Mouse (Mus musculus): ENCODE results near the gene Prr36. TPM values are rescaled to one million over a fixed set of nuclear protein-coding genes. Genes with fewer than 3 reads are reported as not detected.
A peak's percentile ranks its signal among the peaks of the same experiment; 100 is the strongest.

The Prr36 gene
- polyA plus RNA-seq, 1 experiment from 2014 or later = 7.5 TPM

- H3K4me2 ChIP-seq = no peak overlapping the region
- WGBS = 41% methylated on average over 3 of the region's 3 CpGs
- H3K27me3 ChIP-seq = no peaks in the 10 kb centered on the region
- no peaks in the 10 kb centered on the region for H3K9me3 ChIP-seq
- peaks cover 11% of the 10 kb centered on the region for H3K36me3 ChIP-seq
- H3K27ac ChIP-seq = no peak overlapping the region
- peaks cover 6% of the 10 kb centered on the region; the same call in 1 of the 2 replicates for H3K4me1 ChIP-seq
- ATAC-seq (ENCODE audit: borderline replicate concordance, extremely low read depth, low FRiP score, low TSS enrichment) = no peak
- H3K4me3 ChIP-seq = no peak overlapping the region
- no peak overlapping the region for H3K9ac ChIP-seq
Observed at GRCm38 (mm10) chr8:4189031-4189722, 28.1 kb downstream of the Prr36 start.

- peaks cover 11% of the 10 kb centered on the region for H3K36me3 ChIP-seq
- no peaks in the 10 kb centered on the region for H3K9me3 ChIP-seq
- H3K27ac ChIP-seq = no peak overlapping the region
- H3K27me3 ChIP-seq = no peaks in the 10 kb centered on the region
- no peak for ATAC-seq (ENCODE audit: borderline replicate concordance, extremely low read depth, low FRiP score, low TSS enrichment)
- no peak overlapping the region for H3K9ac ChIP-seq
- H3K4me1 ChIP-seq = peaks cover 6% of the 10 kb centered on the region; the same call in 1 of the 2 replicates
- no peak overlapping the region for H3K4me2 ChIP-seq
- no peak overlapping the region for H3K4me3 ChIP-seq
Observed at GRCm38 (mm10) chr8:4188605-4189004, 28.7 kb downstream of the Prr36 start.

- no peaks in the 10 kb centered on the region for H3K27me3 ChIP-seq
- H3K4me1 ChIP-seq = no peaks in the 10 kb centered on the region
- no peaks in the 10 kb centered on the region for H3K9me3 ChIP-seq
- no peak overlapping the region for H3K4me3 ChIP-seq
- ATAC-seq (ENCODE audit: borderline replicate concordance, extremely low read depth, low FRiP score, low TSS enrichment) = no peak
- no peak overlapping the region for H3K4me2 ChIP-seq
- WGBS = 85% methylated on average over 2 of the region's 2 CpGs
- H3K27ac ChIP-seq = no peak overlapping the region
- peaks cover 11% of the 10 kb centered on the region for H3K36me3 ChIP-seq
- H3K9ac ChIP-seq = no peak overlapping the region
Observed at GRCm38 (mm10) chr8:4186151-4186550, 31.1 kb downstream of the Prr36 start.

GRCm38 (mm10) chr8:4183409-4183808 is 33.9 kb downstream of the Prr36 start:
- Histone ChIP-seq H3K4me1 (no peaks in the 10 kb centered on the region), H3K27ac (no peak overlapping the region), H3K4me3 (no peak overlapping the region), H3K36me3 (peaks cover 9% of the 10 kb centered on the region), H3K4me2 (no peak overlapping the region), H3K9me3 (no peaks in the 10 kb centered on the region), H3K27me3 (no peaks in the 10 kb centered on the region), H3K9ac (no peak overlapping the region)
- WGBS = 76% methylated on average over 8 of the region's 8 CpGs
- no peak for ATAC-seq (ENCODE audit: borderline replicate concordance, extremely low read depth, low FRiP score, low TSS enrichment)

GRCm38 (mm10) chr8:4174018-4174417 is 43.2 kb downstream of the Prr36 start:
- ATAC-seq (ENCODE audit: borderline replicate concordance, extremely low read depth, low FRiP score, low TSS enrichment) = no peak
- WGBS = 78% methylated on average over 2 of the region's 2 CpGs

DNA sequence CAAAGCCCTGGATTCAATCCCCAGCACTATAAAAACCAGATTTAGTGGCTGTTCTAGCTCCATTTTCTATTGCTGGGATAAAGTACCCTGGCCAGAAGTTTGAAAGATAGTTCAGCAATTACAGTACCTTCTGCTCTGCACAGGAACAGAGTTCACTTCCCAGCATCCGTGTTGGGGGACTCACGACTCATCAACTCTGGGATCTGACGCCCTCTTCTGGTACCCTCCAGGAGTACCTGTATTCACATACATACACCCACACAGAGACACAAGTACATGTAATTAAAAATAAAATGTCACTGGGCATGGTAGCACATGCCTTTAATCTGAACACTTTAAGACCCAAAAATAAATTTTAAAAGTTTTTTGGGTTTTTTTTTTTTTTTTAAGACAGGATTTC is 44.8 kb downstream of the Prr36 start:
- H3K4me1 ChIP-seq = no peaks in the 10 kb centered on the region
- no peak overlapping the region for H3K9ac ChIP-seq
- 71% methylated on average over 3 of the region's 3 CpGs for WGBS
- H3K4me2 ChIP-seq = no peak overlapping the region
- H3K4me3 ChIP-seq = no peak overlapping the region
- H3K9me3 ChIP-seq = no peaks in the 10 kb centered on the region
- H3K27ac ChIP-seq = no peak overlapping the region
- no peak for ATAC-seq (ENCODE audit: borderline replicate concordance, extremely low read depth, low FRiP score, low TSS enrichment)
- H3K36me3 ChIP-seq = no peaks in the 10 kb centered on the region
- H3K27me3 ChIP-seq = no peaks in the 10 kb centered on the region

More at GRCm38 (mm10) chr8:4174018-4174417, 43.2 kb downstream of the Prr36 start:
- Histone ChIP-seq H3K36me3 (no peaks in the 10 kb centered on the region), H3K9ac (no peak overlapping the region), H3K4me1 (no peaks in the 10 kb centered on the region), H3K9me3 (no peaks in the 10 kb centered on the region), H3K4me2 (no peak overlapping the region), H3K27ac (no peak overlapping the region), H3K27me3 (no peaks in the 10 kb centered on the region), H3K4me3 (no peak overlapping the region)

GRCm38 (mm10) chr8:4167918-4168317 is 49.3 kb downstream of the Prr36 start:
- Histone ChIP-seq H3K4me2 (no peak overlapping the region), H3K9ac (no peak overlapping the region), H3K27me3 (no peaks in the 10 kb centered on the region), H3K9me3 (no peaks in the 10 kb centered on the region), H3K27ac (no peak overlapping the region), H3K4me3 (no peak overlapping the region), H3K4me1 (peaks cover 9% of the 10 kb centered on the region; the same call in 1 of the 2 replicates), H3K36me3 (no peaks in the 10 kb centered on the region)
- WGBS = 94% methylated on average over 1 of the region's 1 CpGs
- ATAC-seq (ENCODE audit: borderline replicate concordance, extremely low read depth, low FRiP score, low TSS enrichment) = no peak

DNA sequence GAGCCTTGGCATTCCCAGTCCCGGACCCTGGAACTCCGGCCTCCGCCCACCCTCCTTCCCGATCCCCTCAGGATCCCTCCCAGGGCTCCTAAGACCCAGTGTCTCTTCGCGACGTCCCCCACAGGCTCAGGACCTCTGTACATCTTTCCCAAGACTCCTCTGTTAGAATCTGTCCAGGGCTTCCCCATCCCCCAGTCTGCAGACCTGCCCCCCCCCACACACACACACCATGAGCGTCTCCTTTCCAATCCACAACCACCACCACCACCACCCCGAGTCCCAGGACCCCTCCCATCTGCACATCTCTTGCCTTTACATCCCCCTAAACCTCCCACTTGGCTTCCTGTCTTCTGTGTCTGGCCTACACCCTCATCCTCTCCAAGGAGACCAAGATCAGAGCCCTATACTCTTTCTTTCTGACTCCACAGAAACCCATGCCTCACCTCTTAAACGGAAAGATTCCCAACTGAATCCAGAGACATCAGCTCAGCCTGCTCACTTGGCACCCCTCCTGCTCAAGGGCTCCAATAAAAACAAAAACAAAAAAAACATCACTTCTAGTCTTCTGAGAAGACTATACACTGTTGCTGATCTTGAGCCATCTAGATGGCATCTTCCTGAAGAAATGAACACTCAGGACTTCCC is 50.3 kb downstream of the Prr36 start:
- WGBS = 7% methylated on average over 10 of the region's 10 CpGs
- Histone ChIP-seq H3K9me3 (no peaks in the 10 kb centered on the region), H3K4me3 (peak overlapping the region; percentile 96), H3K36me3 (no peaks in the 10 kb centered on the region), H3K27me3 (no peaks in the 10 kb centered on the region), H3K4me1 (peaks cover 9% of the 10 kb centered on the region; the same call in 1 of the 2 replicates), H3K4me2 (peak overlapping the region; percentile 86), H3K9ac (peak overlapping the region; percentile 81), H3K27ac (no peak overlapping the region)
- peak; percentile 0; the same call in 1 of the 2 replicates for ATAC-seq (ENCODE audit: borderline replicate concordance, extremely low read depth, low FRiP score, low TSS enrichment)

- under 1% methylated on average over 51 of the region's 51 CpGs for WGBS
Observed at GRCm38 (mm10) chr8:4165852-4166751, 51.2 kb downstream of the Prr36 start, which contains the start of gene Evi5l. Gene Evi5l (plus strand): TSS chr8:4166567.

GRCm38 (mm10) chr8:4165176-4165851 is 51.9 kb downstream of the Prr36 start:
- peak overlapping the region; percentile 96 for H3K4me3 ChIP-seq
- WGBS = 7% methylated on average over 13 of the region's 13 CpGs
- no peaks in the 10 kb centered on the region for H3K27me3 ChIP-seq
- H3K36me3 ChIP-seq = no peaks in the 10 kb centered on the region
- H3K27ac ChIP-seq = 0 out of 2 replicates have a peak overlapping the region, but pooled peaks have one; percentile 24
- ATAC-seq (ENCODE audit: borderline replicate concordance, extremely low read depth, low FRiP score, low TSS enrichment) = no peak
- H3K9me3 ChIP-seq = no peaks in the 10 kb centered on the region
- H3K9ac ChIP-seq = peak overlapping the region; percentile 48
- H3K4me1 ChIP-seq = peaks cover 9% of the 10 kb centered on the region; the same call in 1 of the 2 replicates
- H3K4me2 ChIP-seq = peak overlapping the region; percentile 74

More at GRCm38 (mm10) chr8:4165852-4166751, 51.2 kb downstream of the Prr36 start, which contains the start of gene Evi5l:
- no peaks in the 10 kb centered on the region for H3K27me3 ChIP-seq
- peak; percentile 98 for ATAC-seq (ENCODE audit: borderline replicate concordance, extremely low read depth, low FRiP score, low TSS enrichment)
- H3K27ac ChIP-seq = 0 out of 2 replicates have a peak within 1 kb of the TSS, but pooled peaks have one; percentile 24
- H3K4me3 ChIP-seq = peak within 1 kb of the TSS; percentile 96
- peak within 1 kb of the TSS; percentile 86 for H3K4me2 ChIP-seq
- H3K9me3 ChIP-seq = no peaks in the 10 kb centered on the region
- peaks cover 9% of the 10 kb centered on the region; the same call in 1 of the 2 replicates for H3K4me1 ChIP-seq
- H3K9ac ChIP-seq = peak within 1 kb of the TSS; percentile 81
- H3K36me3 ChIP-seq = no peaks in the 10 kb centered on the region

DNA sequence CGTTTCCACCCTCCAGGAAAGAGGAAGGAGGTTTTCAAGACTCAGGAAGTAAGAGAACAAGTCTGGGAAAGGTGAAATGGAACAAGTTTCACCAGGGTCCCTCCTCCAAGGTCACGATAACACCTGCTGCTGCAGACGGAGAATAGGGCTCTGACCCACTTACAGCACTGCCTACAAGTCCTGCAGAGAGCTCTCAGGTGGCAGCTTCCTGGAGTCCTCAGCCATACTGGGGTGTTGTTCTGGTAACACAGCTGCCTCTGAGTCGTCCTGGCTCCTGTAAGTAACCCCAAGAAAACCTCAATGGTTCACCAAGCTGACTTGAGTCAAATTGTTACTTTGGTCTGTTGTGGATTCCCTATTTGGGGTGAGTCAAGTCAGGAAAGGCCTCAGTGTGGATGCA is 54.5 kb downstream of the Prr36 start:
- H3K9ac ChIP-seq = no peak overlapping the region
- WGBS = 47% methylated on average over 4 of the region's 4 CpGs
- no peak overlapping the region for H3K4me3 ChIP-seq
- H3K27ac ChIP-seq = no peak overlapping the region
- H3K36me3 ChIP-seq = no peaks in the 10 kb centered on the region
- ATAC-seq (ENCODE audit: borderline replicate concordance, extremely low read depth, low FRiP score, low TSS enrichment) = no peak
- H3K4me1 ChIP-seq = peaks cover 9% of the 10 kb centered on the region; the same call in 1 of the 2 replicates
- no peak overlapping the region for H3K4me2 ChIP-seq
- no peaks in the 10 kb centered on the region for H3K9me3 ChIP-seq
- no peaks in the 10 kb centered on the region for H3K27me3 ChIP-seq
